Mouse (Mus musculus) hindbrain, embryonic 13.5 days (tissue): Measurements from ENCODE around the gene Srrd. TPM values are rescaled to one million over a fixed set of nuclear protein-coding genes. Genes with fewer than 3 reads are reported as not detected.

Experiments
- ATAC-seq: fragments of 200-750 bp; cut with Nextera tagmentation; 2 replicates; pipeline ENCODE4 v1.8.0; 2017; ENCODE audit warnings: moderate TSS enrichment; ENCODE audit not compliant: low FRiP score
- H3K27ac ChIP-seq: fragments of 300-500 bp; sonication (generic); 2 replicates; pipeline ENCODE4 v1.5.1; 2015; ENCODE audit warnings: inconsistent platforms, mild to moderate bottlenecking, moderate library complexity
- H3K27me3 ChIP-seq: fragments of 300-500 bp; sonication (generic); 2 replicates; pipeline ENCODE4 v1.6.1; 2015; ENCODE audit warnings: mild to moderate bottlenecking, inconsistent platforms
- H3K36me3 ChIP-seq: fragments of 300-500 bp; sonication (generic); 2 replicates; pipeline ENCODE4 v1.6.1; 2015; ENCODE audit warnings: mild to moderate bottlenecking, inconsistent platforms
- H3K4me1 ChIP-seq: fragments of 300-500 bp; sonication (generic); replicated peaks from 2 replicates; pipeline ENCODE4 v1.6.1; 2015; ENCODE audit warnings: inconsistent platforms
- H3K4me2 ChIP-seq: fragments of 300-500 bp; sonication (generic); 2 replicates; pipeline ENCODE4 v1.6.1; 2015; ENCODE audit warnings: inconsistent platforms, mild to moderate bottlenecking, moderate library complexity
- H3K4me3 ChIP-seq: fragments of 300-500 bp; sonication (generic); 2 replicates; pipeline ENCODE4 v1.5.1; 2015; ENCODE audit warnings: mild to moderate bottlenecking, inconsistent platforms
- H3K9ac ChIP-seq: fragments of 300-500 bp; sonication (generic); 2 replicates; pipeline ENCODE4 v1.6.1; 2015; ENCODE audit warnings: mild to moderate bottlenecking, inconsistent platforms
- H3K9me3 ChIP-seq: fragments of 300-500 bp; sonication (generic); 2 replicates; pipeline ENCODE4 v1.6.1; 2016; ENCODE audit warnings: inconsistent platforms
- WGBS: fragments of 180-500 bp; shearing (Covaris S2); methylation state at CpG from one replicate; pipeline ENCODE4 v1.1.7; 2015; 5-methylcytosine and 5-hydroxymethylcytosine counted together
- polyA plus RNA-seq: library from polyadenylated mRNA; unstranded; fragments of >200 nt; fragmentation: Nextera tagmentation; extraction: Ambion mirVana; gene quantifications from 2 replicates; pipeline ENCODE4 v1.2.1, GENCODE M21; 2015

Gene Srrd
- polyA plus RNA-seq = 53.6 and 60.2 TPM in 2 replicates

DNA sequence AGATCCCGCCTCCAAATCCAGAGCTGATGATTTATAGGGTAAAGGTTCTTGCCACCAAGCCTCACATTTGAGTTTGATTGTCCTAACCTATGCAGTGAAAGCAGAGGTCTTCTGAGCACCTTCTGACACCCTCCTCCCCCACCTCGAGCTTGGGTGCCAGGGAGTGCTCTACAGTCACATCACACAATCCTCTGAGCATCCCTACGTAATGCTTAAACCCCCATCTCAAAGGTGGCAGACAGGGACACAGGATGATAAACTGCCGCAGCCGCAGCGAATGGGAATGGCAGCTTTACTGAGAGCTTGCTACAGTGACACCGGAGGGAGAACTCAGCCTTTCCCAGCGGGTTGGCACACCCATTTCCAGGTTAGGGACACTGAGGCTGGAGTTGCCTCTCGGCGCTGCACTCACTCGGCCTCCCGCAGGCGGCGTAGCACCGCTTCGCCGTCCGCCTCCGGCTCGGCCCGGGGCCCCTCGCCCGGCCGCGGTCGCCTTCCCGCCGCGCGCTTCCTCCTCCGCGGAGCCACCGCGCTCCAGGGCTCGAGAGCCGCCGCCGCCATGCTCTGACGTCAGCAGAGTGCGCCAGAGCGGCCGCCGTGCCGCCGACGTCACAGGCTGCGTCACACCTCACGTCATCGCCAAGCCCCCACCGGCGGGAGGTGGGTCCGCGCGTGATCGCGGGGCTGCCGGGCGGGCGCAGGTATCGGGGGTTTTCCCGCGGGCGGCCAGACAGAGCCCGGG is at the start of gene Srrd, which contains the start of gene Hps4:
Gene Srrd (minus strand): TSS at position 578 of the 742 bp plus-strand sequence.
Gene Hps4 (plus strand): TSS at position 621 of the 742 bp plus-strand sequence.
- H3K36me3 ChIP-seq = peaks cover 48% of the 10 kb centered on the region
- H3K4me3 ChIP-seq = peak within 1 kb of the TSS; percentile 90
- peak within 1 kb of the TSS; percentile 90 for H3K9ac ChIP-seq
- no peaks in the 10 kb centered on the region for H3K27me3 ChIP-seq
- peaks cover 51% of the 10 kb centered on the region for H3K4me1 ChIP-seq
- H3K4me2 ChIP-seq = peak within 1 kb of the TSS; percentile 82
- H3K9me3 ChIP-seq = no peaks in the 10 kb centered on the region
- peak within 1 kb of the TSS; percentile 76 for H3K27ac ChIP-seq
- peak; percentile 70 for ATAC-seq
- 2% methylated on average over 58 of the region's 64 CpGs for WGBS

DNA sequence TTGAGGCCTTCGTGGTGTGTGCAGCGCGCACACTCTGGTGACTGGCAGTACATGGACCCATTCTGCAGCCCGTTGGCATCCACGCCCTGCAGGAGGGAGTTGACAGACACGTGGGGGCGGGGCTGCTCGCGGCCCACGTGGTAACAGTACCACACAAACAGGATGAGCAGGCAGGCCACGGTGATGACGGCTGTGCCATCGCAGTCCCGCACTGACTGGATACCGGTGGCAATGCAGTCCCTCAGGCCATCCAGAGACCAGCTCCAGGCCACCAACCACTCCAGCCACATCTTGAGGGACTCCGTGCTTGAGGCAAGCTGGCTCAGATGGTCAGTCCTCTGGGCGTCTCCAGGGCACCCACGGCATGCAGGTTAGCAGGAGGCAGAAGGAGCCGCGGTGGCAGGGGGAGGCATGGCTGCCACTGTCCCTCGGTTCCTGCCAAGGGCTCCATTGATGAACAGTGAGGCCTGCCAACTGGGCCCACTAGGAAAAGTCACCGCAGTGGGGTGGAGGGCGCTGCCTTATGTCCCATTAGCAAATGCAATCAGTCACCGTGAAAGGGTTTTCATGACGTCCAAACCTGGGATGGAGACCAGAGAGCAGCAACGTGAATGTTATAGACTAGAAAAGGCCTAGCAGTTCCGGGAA is 49.0 kb upstream of the Srrd start:
- Histone ChIP-seq H3K4me3 (no peak overlapping the region), H3K36me3 (peaks cover 50% of the 10 kb centered on the region), H3K27me3 (0 out of 2 replicates have a peak, but pooled peaks cover 7% of the 10 kb centered on the region), H3K27ac (no peak overlapping the region), H3K4me2 (no peak overlapping the region), H3K4me1 (peaks cover 73% of the 10 kb centered on the region), H3K9me3 (no peaks in the 10 kb centered on the region), H3K9ac (peak overlapping the region; percentile 39; the same call in 1 of the 2 replicates)
- no peak for ATAC-seq
- WGBS = 71% methylated on average over 27 of the region's 27 CpGs

DNA sequence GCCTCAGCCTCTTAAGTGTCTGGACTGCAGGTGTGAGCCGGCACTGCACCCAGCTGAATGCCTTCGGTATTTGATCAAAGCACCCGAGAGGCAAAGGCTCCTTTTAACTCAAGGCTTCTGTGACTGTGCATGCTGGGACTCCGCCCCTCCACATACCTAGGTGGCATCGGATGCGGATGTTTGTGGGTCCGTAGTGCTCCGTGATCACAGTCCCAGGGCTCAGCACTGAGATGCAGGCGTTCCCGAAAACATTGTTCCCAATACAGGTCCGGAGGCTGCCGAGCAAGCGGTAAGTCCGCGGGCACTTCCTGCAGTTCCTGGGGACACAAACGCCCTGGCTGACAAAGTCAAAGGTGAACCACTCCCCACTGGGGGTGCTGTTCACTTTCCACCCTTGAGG is 48.2 kb upstream of the Srrd start:
- H3K4me3 ChIP-seq = no peak overlapping the region
- H3K4me1 ChIP-seq = peaks cover 70% of the 10 kb centered on the region
- no peak for ATAC-seq
- no peaks in the 10 kb centered on the region for H3K9me3 ChIP-seq
- 0 out of 2 replicates have a peak overlapping the region, but pooled peaks have one; percentile 4 for H3K4me2 ChIP-seq
- no peak overlapping the region for H3K9ac ChIP-seq
- H3K27ac ChIP-seq = no peak overlapping the region
- 64% methylated on average over 16 of the region's 16 CpGs for WGBS
- H3K36me3 ChIP-seq = peaks cover 58% of the 10 kb centered on the region
- 0 out of 2 replicates have a peak, but pooled peaks cover 7% of the 10 kb centered on the region for H3K27me3 ChIP-seq

DNA sequence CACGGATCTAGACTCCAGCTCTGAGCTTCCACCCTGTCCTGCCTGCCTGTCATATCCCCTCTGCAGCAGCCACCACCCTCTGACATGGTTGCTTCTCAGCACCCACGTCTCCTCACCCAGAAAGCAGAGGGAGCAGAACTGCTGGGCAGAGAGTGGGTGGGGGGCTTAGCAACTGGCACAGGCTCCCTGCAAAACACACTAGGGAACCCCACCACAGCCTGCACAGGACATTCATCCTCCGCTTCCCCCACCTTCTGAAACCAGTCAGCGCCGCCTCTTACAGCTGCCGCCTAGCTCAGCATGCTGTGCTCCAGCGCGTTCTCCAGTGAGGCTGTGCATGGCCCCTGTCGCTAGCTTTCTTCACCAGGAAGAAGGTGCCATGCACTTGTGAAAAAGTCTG is 46.5 kb upstream of the Srrd start:
- Histone ChIP-seq H3K36me3 (peaks cover 74% of the 10 kb centered on the region), H3K4me1 (peaks cover 60% of the 10 kb centered on the region), H3K27me3 (0 out of 2 replicates have a peak, but pooled peaks cover 7% of the 10 kb centered on the region), H3K4me2 (peak overlapping the region; percentile 19), H3K27ac (no peak overlapping the region), H3K9me3 (no peaks in the 10 kb centered on the region), H3K9ac (peak overlapping the region; percentile 35; the same call in 1 of the 2 replicates), H3K4me3 (no peak overlapping the region; the same call in 1 of the 2 replicates)
- 80% methylated on average over 9 of the region's 9 CpGs for WGBS
- no peak for ATAC-seq

DNA sequence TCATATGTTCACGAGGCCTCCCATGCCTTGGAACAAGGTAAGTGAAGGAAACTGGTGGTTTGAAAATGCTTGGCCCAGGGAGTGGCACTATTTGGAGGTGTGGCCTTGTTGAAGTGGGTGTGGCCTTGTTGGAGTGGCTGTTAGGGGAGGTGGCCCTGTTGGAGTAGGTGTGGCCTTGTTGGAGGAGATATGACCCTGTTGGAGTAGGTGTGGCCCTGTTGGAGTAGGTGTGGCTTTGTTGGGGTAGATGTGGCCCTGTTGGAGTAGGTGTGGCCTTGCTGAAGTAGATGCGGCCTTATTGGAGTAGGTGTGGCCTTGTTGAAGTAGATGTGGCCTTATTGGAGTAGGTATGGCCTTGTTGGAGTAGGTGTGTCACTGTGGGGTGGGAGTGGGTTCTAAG is 43.1 kb upstream of the Srrd start:
- Histone ChIP-seq H3K4me3 (no peak overlapping the region), H3K27ac (no peak overlapping the region), H3K9ac (no peak overlapping the region), H3K27me3 (0 out of 2 replicates have a peak, but pooled peaks cover under 1% of the 10 kb centered on the region), H3K4me1 (peaks cover 46% of the 10 kb centered on the region), H3K9me3 (no peaks in the 10 kb centered on the region), H3K36me3 (peaks cover 77% of the 10 kb centered on the region), H3K4me2 (no peak overlapping the region)
- ATAC-seq = no peak
- 87% methylated on average over 2 of the region's 2 CpGs for WGBS

DNA sequence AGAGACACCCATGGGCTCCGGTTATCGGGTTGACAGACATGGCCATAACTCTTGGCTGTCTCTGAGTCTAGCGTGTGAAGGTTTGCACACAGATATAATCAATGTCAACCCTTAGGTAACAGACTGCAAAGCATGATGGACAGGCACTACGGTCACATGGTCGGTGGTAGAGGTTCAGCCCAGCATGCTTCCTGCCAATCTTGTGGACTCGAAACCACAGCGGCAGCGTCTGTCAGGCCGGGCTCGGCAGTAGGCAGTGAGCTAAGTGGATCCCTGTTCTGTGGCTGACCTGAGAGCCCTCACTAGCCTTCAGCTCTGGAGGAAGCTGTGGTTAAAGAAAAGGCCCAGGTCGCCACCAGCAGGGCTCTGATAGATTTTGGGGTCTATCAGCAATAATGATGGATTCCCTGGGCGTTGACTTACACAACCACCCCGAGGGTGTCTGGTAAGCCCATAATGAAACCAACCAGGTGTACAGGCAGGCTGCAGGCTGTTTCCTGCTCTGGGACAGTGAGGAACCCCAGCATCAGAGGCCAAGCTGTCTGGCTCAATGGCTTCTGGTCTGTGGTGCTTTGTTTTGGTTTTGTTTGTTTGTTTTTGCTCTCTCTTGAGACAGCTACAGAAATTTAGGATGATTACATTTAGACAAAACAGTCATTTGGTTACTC is 42.1 kb upstream of the Srrd start:
- Histone ChIP-seq H3K9me3 (no peaks in the 10 kb centered on the region), H3K9ac (no peak overlapping the region), H3K4me2 (no peak overlapping the region), H3K4me3 (no peak overlapping the region), H3K27ac (no peak overlapping the region), H3K4me1 (peaks cover 35% of the 10 kb centered on the region), H3K27me3 (no peaks in the 10 kb centered on the region), H3K36me3 (peaks cover 76% of the 10 kb centered on the region)
- no peak for ATAC-seq
- 95% methylated on average over 13 of the region's 13 CpGs for WGBS

DNA sequence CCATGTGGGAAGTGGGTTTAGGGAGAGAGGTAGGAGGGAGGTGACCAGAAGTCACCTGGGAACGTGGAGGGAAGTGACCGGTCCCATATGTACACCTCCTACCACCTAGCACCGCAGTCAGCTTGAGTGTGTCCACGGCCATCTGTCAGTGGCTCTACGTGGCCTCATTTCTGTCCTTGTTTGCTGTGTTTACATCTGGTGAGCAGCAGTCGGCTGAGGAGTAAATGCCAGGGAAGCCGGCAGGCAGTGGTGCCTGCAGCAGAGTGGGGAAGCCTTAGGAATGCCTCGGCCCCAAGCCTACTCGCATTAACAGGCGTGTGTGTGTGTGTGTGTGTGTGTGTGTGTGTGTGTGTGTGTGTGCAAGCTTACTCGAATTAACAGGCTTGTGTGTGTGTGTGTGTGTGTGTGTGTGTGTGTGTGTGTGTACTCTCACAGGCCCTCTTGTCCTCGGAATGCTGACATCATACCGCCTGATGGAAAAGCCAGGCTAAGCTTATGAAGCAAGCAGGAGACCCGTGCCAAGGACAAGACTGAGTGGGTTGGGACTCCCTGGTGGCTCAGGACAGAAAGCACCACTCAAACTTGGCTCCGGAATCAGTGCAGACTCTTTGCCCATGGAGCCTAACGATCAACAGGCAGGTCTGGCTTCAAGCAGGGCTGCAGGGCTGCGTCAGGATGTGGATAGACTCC is 39.9 kb upstream of the Srrd start:
- no peak; the same call in 1 of the 2 replicates for ATAC-seq
- Histone ChIP-seq H3K27me3 (no peaks in the 10 kb centered on the region), H3K36me3 (peaks cover 78% of the 10 kb centered on the region), H3K4me1 (peaks cover 18% of the 10 kb centered on the region), H3K4me3 (no peak overlapping the region), H3K27ac (peak overlapping the region; percentile 76), H3K9me3 (no peaks in the 10 kb centered on the region), H3K9ac (peak overlapping the region; percentile 19; the same call in 1 of the 2 replicates), H3K4me2 (no peak overlapping the region)
- 68% methylated on average over 17 of the region's 17 CpGs for WGBS

DNA sequence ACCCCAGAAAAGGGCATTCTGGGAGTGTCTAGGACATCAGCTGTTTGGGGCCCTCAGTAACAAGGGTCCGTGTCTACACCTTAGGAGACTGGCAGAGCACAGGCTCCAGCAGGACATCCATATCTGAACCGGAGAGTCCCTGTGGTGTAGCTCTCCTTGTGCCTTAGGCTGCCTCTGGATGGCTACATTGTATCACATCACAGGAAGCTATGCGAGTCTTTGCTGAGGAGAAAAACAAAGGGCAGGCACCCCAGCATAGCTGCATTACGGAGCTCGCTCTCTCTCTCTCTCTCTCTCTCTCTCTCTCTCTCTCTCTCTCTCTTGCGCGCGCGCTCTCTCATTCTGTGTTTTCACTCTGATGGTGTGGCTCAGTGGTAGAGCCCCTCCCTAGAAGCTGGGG is 39.2 kb upstream of the Srrd start:
- Histone ChIP-seq H3K9me3 (no peaks in the 10 kb centered on the region), H3K4me2 (no peak overlapping the region), H3K36me3 (peaks cover 78% of the 10 kb centered on the region), H3K27ac (peak overlapping the region; percentile 76), H3K9ac (peak overlapping the region; percentile 19; the same call in 1 of the 2 replicates), H3K4me1 (peaks cover 18% of the 10 kb centered on the region), H3K4me3 (no peak overlapping the region), H3K27me3 (no peaks in the 10 kb centered on the region)
- 51% methylated on average over 9 of the region's 9 CpGs for WGBS
- ATAC-seq = peak; percentile 36; the same call in 1 of the 2 replicates

DNA sequence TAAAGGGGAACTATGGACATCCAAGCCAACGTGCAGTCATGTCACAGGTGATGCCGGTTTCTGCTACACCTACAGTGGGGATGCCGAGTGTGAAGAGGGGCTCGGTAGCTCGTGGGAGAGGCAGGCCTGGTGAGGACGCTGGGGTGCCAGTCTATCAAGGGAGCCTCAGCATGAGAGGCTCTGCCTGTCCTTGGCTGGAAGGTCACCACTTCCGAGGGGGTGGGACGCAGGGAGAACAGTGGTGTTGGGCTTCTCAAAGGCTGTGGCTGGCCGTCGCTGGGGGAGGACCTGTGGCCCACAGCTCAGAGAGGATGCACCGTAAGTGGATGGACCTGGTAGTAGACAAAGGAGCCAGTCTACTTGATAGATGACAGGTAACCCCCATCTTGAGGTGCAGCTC is 38.3 kb upstream of the Srrd start:
- H3K9ac ChIP-seq = 0 out of 2 replicates have a peak overlapping the region, but pooled peaks have one; percentile 19
- ATAC-seq = no peak
- H3K4me3 ChIP-seq = no peak overlapping the region
- WGBS = 86% methylated on average over 11 of the region's 11 CpGs
- peak overlapping the region; percentile 76; the same call in 1 of the 2 replicates for H3K27ac ChIP-seq
- H3K4me1 ChIP-seq = peaks cover 18% of the 10 kb centered on the region
- H3K9me3 ChIP-seq = no peaks in the 10 kb centered on the region
- no peaks in the 10 kb centered on the region for H3K27me3 ChIP-seq
- peaks cover 78% of the 10 kb centered on the region for H3K36me3 ChIP-seq
- no peak overlapping the region for H3K4me2 ChIP-seq

DNA sequence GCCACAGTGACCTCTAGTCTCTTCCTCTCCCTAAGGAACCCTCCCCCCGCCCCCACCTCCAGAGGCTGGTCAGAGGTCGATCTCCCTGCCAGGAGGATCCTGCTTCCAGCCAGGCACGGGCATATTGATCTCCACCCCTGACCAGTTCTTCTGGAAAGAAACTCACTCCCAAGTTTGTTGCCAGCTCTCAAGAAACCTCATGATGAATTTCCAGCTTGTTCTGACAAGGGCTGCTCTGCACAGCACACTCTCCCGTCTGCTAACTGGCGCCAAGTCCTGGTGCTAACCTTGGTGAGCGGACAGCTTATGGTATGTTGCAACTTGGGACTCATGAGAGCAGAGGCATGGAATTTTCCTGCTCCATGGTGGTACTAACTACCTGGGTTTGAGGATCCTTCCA is 35.9 kb upstream of the Srrd start:
- Histone ChIP-seq H3K4me3 (no peak overlapping the region), H3K4me1 (peaks cover 18% of the 10 kb centered on the region), H3K9me3 (no peaks in the 10 kb centered on the region), H3K27ac (no peak overlapping the region), H3K4me2 (no peak overlapping the region), H3K27me3 (no peaks in the 10 kb centered on the region), H3K36me3 (peaks cover 78% of the 10 kb centered on the region), H3K9ac (no peak overlapping the region)
- whole genome bisulfite sequencing = 87% methylated on average over 6 of the region's 6 CpGs
- ATAC-seq = no peak

DNA sequence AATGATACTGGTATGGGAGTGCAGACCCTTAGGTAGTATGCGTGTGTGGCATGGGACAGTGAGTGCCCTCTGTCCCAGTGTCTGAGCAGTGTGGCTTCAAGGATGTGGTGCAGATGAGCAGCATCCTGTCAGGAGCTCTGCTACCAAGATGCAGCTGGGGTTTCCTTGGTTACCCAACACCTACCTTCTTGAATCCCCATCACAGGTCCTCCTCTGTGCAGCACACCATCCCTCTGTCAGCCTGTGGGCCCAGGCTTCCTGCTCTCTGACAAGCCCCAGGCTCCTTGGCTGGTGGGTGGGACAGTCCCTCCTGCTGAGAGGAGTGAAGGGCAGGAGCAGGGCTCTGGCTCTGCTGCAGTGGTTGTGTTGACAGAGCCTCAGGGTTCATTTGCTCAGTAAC is 34.5 kb upstream of the Srrd start:
- Histone ChIP-seq H3K9ac (no peak overlapping the region), H3K27ac (no peak overlapping the region), H3K36me3 (peaks cover 77% of the 10 kb centered on the region), H3K4me3 (no peak overlapping the region), H3K4me1 (peaks cover 19% of the 10 kb centered on the region), H3K9me3 (no peaks in the 10 kb centered on the region), H3K4me2 (no peak overlapping the region), H3K27me3 (no peaks in the 10 kb centered on the region)
- ATAC-seq = no peak
- 89% methylated on average over 1 of the region's 1 CpGs for WGBS
